Comparison of ENCODE assay signal across 9 mouse cellular contexts in the genomic region with DNA sequence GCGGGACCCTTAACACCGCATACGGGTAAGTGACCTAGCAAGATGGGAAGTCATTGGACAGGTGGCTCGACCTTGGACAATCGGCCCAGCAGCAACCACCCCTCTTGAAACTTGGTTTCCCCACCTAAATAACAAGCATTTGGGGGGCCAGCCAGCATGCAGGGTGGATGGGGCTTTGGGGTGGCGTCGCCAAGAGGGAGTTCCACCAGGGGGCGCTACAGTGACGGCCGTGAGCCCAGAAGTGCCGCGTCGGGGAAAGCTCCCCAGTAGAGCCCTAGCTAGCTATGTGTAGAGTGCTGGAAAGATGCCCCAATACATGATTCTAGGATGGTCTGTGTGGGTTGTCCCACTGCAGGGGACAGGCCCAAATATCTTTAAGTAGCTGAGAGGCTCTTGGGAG. TPM values are rescaled to one million over a fixed set of nuclear protein-coding genes. Genes with fewer than 3 reads are reported as not detected.
DNase-seq lines count a peak whose midpoint lies in the region; ATAC-seq lines count a peak whose summit lies in the region.
"Had no signal": no experiment of that assay in that cellular context is flagged by ENCODE, and none has a peak within 500 bp of the region (broad histone marks: within the 10 kb centered on the region; RNA-seq: fewer than 3 reads in every experiment).

No protein-coding gene starts in this region.

- DNase-seq in gastrocnemius, adult 18-20 months (ENCODE audit: low spot score): peak; percentile 55
- no peak for DNase-seq in gastrocnemius, postnatal 25 days
- peak; percentile 74 for DNase-seq in right cerebral cortex, postnatal 4 days
- no peak for DNase-seq in right cerebral cortex, postnatal 36 days (ENCODE audit: low spot score in 2 of 2)
- peak; percentile 68 for DNase-seq in embryo, embryonic 11 days
- peak; percentile 72 to 89 for DNase-seq in kidney, postnatal 36 days
- peak; percentile 53 to 59 for DNase-seq in urinary bladder, postnatal 36 days (ENCODE audit: low spot score in 2 of 2)

- peak; percentile 79 for ATAC-seq in megakaryocyte-erythroid progenitor cell, adult 5-6 weeks (replicated peaks; ENCODE audit: low FRiP score, low TSS enrichment, poor library complexity, severe bottlenecking)

RNA-seq across cellular contexts. Expression of gene Slc22a18, which starts 7.0 kb away (rescaled TPM):
- under 1 TPM; 0.17 to 0.32 TPM for total RNA-seq in gastrocnemius, adult 18-20 months (2021)
- total RNA-seq in gastrocnemius, postnatal 25 days (2021): under 1 TPM in 1 of 2 experiments, not detected in 1; 0.29 TPM
- total RNA-seq in megakaryocyte-erythroid progenitor cell, adult 5-6 weeks (2014; fragmentation: Nextera tagmentation): 0.62 and 3.0 TPM in 2 replicates
- total RNA-seq in megakaryocyte-erythroid progenitor cell, adult 5-6 weeks (2017): 1.1 and 2.5 TPM in 2 replicates

RNA-seq across cellular contexts. Expression of gene Cdkn1c, which starts 19.6 kb away (rescaled TPM):
- total RNA-seq in gastrocnemius, adult 18-20 months (2021): 10 to 100 TPM; 18.6 to 21.6 TPM
- 100 to 1,000 TPM in 1 of 2 experiments, 10 to 100 TPM in 1; 95.8 to 152 TPM for total RNA-seq in gastrocnemius, postnatal 25 days (2021)
- total RNA-seq in megakaryocyte-erythroid progenitor cell, adult 5-6 weeks (2014; fragmentation: Nextera tagmentation): 4.3 TPM in 1 of 2 replicates, not detected in the other
- total RNA-seq in megakaryocyte-erythroid progenitor cell, adult 5-6 weeks (2017): 1.1 and 1.3 TPM in 2 replicates

RNA-seq across cellular contexts. Expression of gene Phlda2, which starts 22.5 kb away (rescaled TPM):
- not detected for total RNA-seq in gastrocnemius, adult 18-20 months (2021)
- not detected for total RNA-seq in gastrocnemius, postnatal 25 days (2021)
- total RNA-seq in megakaryocyte-erythroid progenitor cell, adult 5-6 weeks (2014; fragmentation: Nextera tagmentation): 8.4 and 8.5 TPM in 2 replicates
- 6.2 and 15.8 TPM in 2 replicates for total RNA-seq in megakaryocyte-erythroid progenitor cell, adult 5-6 weeks (2017)
- total RNA-seq: left cerebral cortex, postnatal 10 days had no signal

Comparison
In these comparisons a context has a peak if more than half of its experiments do, and no peak if none do; other contexts are left out.
1. DNase-seq: peak in gastrocnemius, adult 18-20 months (single experiment), right cerebral cortex, postnatal 4 days (single experiment), embryo, embryonic 11 days (single experiment), kidney, postnatal 36 days (2 of 2) and urinary bladder, postnatal 36 days (2 of 2); none in gastrocnemius, postnatal 25 days (single experiment) and right cerebral cortex, postnatal 36 days (0 of 2).
2. RNA of gene Cdkn1c, which starts 19.6 kb away (total RNA-seq): 95.8 to 152 TPM in gastrocnemius, postnatal 25 days; 18.6 to 21.6 TPM in gastrocnemius, adult 18-20 months and 1.1 to 4.3 TPM in megakaryocyte-erythroid progenitor cell, adult 5-6 weeks; every median in the first group is over 4 times any median in the second.
3. RNA of gene Phlda2, which starts 22.5 kb away (total RNA-seq): 6.2 to 15.8 TPM in megakaryocyte-erythroid progenitor cell, adult 5-6 weeks; not detected in gastrocnemius, adult 18-20 months and not detected in gastrocnemius, postnatal 25 days; every median in the first group is over 4 times any median in the second.